Mouse (Mus musculus) embryo, embryonic 11 days (tissue): ENCODE results near the gene Vmn1r126.
"Not testable (repeated sequence)": the region's sequence is repeated elsewhere in the genome, so short reads cannot be mapped to it uniquely, and the experiment has no call there.

Experiments
- DNase-seq: peaks from one replicate; pipeline ENCODE4 v3.0.0-alpha.2; 2015

Vmn1r126 gene

DNA sequence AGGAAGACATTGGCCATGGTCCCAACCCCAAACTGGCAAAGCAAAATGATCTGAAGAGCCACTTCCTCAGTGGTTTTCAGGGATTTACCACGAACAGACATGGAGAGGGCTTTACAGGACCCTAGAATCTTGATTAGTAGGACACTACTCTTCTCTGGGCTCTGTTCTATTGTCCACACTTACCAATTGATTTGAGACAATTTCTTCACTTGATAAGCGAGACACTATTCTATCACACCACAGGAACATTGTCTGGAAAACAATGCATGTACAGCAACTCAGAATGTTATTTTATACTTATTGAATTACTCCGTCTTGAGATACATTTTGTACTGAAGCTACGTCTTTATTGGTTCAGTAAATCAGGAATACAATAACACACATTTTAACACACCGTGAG is at the start of gene Vmn1r126:
Gene Vmn1r126, minus strand, starts transcription at position 101 of the 400 bp plus-strand sequence.
- not testable (repeated sequence) for DNase-seq

DNA sequence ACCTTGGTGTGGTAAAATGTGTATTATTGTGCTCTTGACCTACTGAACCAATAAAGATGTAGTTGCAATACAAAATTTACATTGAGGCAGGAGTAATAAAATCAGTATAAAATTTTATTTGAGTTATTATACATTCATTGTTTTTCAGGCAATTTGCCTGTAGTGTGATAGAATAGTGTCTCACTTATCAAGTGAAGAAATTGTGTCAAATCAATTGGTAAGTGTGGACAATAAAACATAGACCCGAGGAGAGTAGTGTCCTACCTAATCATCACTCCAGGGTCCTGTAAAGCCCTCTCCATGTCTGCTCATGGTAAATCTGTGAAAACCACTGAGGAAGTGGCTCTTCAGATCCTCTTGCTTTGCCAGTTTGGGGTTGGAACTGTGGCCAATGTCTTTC is 47.8 kb upstream of the Vmn1r126 start, which contains the start of gene Vmn1r128:
Gene Vmn1r128, plus strand, starts transcription at position 301 of the 400 bp plus-strand sequence.
- DNase-seq = not testable (repeated sequence)

DNA sequence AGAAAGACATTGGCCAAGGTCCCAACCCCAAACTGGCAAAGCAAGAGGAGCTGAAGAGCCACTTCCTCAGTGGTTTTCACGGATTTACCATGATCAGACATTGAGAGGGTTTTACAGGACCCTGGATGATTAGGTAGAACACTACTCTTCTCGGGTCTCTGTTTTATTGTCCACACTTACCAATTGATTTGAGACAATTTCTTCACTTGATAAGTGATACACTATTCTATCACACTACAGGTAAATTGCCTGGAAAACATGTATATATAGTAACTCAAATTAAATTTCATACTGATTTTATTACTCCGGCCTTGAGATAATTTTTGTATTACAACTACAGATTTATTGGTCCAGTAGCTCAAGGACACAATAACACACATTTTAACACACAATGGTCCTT is 18.5 kb upstream of the Vmn1r126 start, which contains the start of gene Vmn1r127:
Gene Vmn1r127, minus strand, starts transcription at position 101 of the 400 bp plus-strand sequence.
- not testable (repeated sequence) for DNase-seq

DNA sequence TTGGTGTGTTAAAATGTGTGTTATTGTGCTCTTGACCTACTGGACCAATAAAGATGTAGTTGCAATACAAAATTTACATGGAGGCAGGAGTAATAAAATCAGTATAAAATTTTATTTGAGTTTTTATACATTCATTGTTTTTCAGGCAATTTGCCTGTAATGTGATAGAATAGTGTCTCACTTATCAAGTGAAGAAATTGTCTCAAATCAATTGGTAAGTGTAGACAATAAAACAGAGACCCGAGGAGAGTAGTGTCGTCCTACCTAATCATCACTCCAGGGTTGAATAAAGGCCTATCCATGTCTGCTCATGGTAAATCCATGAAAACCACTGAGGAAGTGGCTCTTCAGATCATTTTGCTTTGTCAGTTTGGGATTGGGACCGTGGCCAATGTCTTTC is 29.4 kb downstream of the Vmn1r126 start, which contains the start of gene Vmn1r125:
Gene Vmn1r125, plus strand, starts transcription at position 301 of the 400 bp plus-strand sequence.
- not testable (repeated sequence) for DNase-seq

DNA sequence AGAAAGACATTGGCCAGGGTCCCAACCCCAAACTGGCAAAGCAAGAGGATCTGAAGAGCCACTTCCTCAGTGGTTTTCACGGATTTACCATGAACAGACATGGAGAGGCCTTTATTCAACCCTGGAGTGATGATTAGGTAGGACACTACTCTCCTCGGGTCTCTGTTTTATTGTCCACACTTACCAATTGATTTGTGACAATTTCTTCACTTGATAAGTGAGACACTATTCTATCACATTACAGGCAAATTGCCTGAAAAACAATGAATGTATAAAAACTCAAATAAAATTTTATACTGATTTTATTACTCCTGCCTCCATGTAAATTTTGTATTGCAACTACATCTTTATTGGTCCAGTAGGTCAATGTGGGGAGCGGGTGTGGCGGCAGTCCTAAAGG is 40.8 kb downstream of the Vmn1r126 start, which contains the start of gene Vmn1r124:
Gene Vmn1r124, minus strand, starts transcription at position 101 of the 400 bp plus-strand sequence.
- DNase-seq = not testable (repeated sequence)
